Mouse (Mus musculus) bone marrow macrophage, adult 2 months (primary cell): ENCODE results near the gene Rasgrp2. TPM values are rescaled to one million over a fixed set of nuclear protein-coding genes. Genes with fewer than 3 reads are reported as not detected.

Experiments used
- H3K27ac ChIP-seq: 2 replicates; pipeline ENCODE4 v1.5.1; 2012; ENCODE audit warnings: low read depth, low read length; ENCODE audit not compliant: insufficient read depth
- H3K4me1 ChIP-seq: 2 replicates; pipeline ENCODE4 v1.6.1; 2012; ENCODE audit warnings: low read length; ENCODE audit not compliant: control insufficient read depth, insufficient read depth
- H3K4me3 ChIP-seq: 2 replicates; pipeline ENCODE4 v1.5.1; 2012; ENCODE audit warnings: mild to moderate bottlenecking, low read length, moderate library complexity; ENCODE audit not compliant: insufficient read depth
- CTCF ChIP-seq: IDR thresholded peaks from 2 replicates; pipeline ENCODE4 v1.5.1; 2012; ENCODE audit warnings: low read depth, mild to moderate bottlenecking, low read length, moderate library complexity
- POLR2A ChIP-seq: IDR thresholded peaks from 2 replicates; pipeline ENCODE4 v1.6.1; 2012; ENCODE audit warnings: mild to moderate bottlenecking, low read depth, low read length, borderline replicate concordance
- polyA plus RNA-seq: library from polyadenylated mRNA; stranded (reverse); fragments of >200 nt; gene quantifications from 2 replicates; pipeline ENCODE4 v1.2.4, GENCODE M21; 2012; ENCODE audit not compliant: missing spikeins, insufficient read depth, insufficient read length

The Rasgrp2 gene
- polyA plus RNA-seq, 1 experiment, result 7.7 TPM

- no peak for TF ChIP-seq POLR2A
- no peak for TF ChIP-seq CTCF
- Histone ChIP-seq H3K27ac (no peak overlapping the region), H3K4me1 (no peaks in the 10 kb centered on the region), H3K4me3 (no peak overlapping the region)
Measured at GRCm38 (mm10) chr19:6418984-6419692, 20.0 kb downstream of the Rasgrp2 start.

DNA sequence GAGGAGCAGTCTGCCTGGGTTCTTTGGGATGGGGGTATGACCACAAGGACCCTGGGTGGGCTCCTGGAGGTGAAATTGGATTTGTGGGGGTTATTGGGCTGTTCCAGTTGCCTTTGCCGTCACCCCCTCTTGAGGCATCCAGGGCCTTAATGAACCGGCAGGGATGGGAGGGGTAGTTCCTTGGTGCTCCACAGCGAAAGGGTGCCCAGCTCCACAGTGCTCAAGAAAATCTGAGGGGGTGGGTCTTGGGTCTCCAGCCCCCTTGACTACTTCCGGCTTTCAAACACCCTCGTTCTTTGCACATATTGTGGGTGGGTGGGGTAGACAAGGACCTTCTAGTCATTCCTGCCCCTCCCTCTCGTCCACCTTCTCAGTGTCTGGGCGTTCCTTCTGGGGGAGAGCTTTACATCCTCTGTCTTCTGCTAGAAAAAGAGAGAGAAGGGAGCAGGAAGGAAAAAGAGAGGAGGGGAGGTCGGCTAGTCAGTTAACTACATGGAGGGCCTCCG lies 20.7 kb downstream of the Rasgrp2 start:
- Histone ChIP-seq H3K4me1 (no peaks in the 10 kb centered on the region), H3K4me3 (no peak overlapping the region), H3K27ac (no peak overlapping the region)
- TF ChIP-seq CTCF, result no peak
- TF ChIP-seq POLR2A, result no peak

DNA sequence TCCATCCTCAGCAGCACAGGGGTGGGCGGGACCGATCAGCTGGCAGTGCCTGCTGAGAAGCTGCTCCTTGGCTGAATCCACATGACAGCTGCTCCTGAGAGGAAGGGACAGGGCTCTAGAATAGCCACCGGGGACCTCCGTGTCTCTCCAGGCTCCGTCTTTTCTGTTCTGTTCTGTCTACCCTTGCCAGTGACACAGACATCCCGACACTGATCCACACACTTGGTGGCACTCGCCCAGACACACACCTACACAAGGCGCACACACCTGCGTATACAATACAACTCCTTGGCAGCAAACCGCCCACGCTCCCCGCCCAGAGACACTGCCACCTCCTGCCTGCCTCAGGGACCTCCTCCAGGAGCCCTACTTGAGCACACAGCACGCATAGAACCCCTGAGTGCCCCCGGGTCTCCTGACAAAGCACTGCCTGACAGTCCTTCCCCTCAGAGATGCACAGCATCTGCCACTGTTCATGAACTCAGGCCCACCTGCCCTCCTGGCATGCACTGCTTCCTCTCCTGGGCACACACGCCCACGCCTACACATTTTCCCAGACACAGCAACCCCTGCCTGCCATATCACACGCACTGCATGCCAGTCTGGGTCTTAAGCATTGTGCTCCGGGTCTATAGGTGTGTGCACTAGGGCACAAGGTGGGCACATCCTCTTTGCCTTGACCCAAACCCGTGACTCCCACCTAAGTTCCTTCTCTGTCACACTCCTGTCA lies 21.5 kb downstream of the Rasgrp2 start:
- TF ChIP-seq POLR2A, result no peak
- TF ChIP-seq CTCF, result no peak
- H3K4me3 ChIP-seq, result no peak overlapping the region

DNA sequence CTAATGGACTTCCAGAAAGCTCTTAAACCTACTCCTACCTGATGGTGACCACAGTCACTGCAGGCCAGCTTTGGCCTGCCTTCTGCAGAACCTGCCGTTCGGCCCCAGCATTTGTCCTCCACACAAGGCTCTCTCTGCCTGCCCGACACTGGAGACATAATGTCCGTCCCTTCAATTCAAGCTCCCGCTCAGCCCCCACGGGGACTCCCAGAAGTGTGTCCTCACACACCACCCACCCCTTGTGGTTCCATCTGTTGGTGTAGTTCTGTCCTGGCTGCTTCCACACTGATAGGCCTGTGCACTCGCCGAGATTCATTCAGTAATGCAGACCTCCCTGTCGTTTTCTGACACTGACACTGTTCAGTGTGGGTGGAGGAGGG lies 22.1 kb downstream of the Rasgrp2 start:
- Histone ChIP-seq H3K4me3 (no peak overlapping the region), H3K27ac (no peak overlapping the region), H3K4me1 (no peaks in the 10 kb centered on the region)
- TF ChIP-seq POLR2A (no peak), CTCF (no peak)

More for the DNA sequence above, 21.5 kb downstream of the Rasgrp2 start:
- Histone ChIP-seq H3K4me1 (no peaks in the 10 kb centered on the region), H3K27ac (no peak overlapping the region)

- TF ChIP-seq CTCF, result no peak
- no peak for TF ChIP-seq POLR2A
- H3K4me1 ChIP-seq, result no peaks in the 10 kb centered on the region
- H3K4me3 ChIP-seq, result no peak overlapping the region
- no peak overlapping the region for H3K27ac ChIP-seq
Measured at GRCm38 (mm10) chr19:6422014-6422413, 22.9 kb downstream of the Rasgrp2 start.

GRCm38 (mm10) chr19:6423241-6423640 lies 24.1 kb downstream of the Rasgrp2 start:
- H3K4me3 ChIP-seq, result no peak overlapping the region
- H3K27ac ChIP-seq, result no peak overlapping the region
- TF ChIP-seq POLR2A (no peak), CTCF (no peak)
- H3K4me1 ChIP-seq, result no peaks in the 10 kb centered on the region

- Histone ChIP-seq H3K27ac (no peak overlapping the region), H3K4me1 (no peaks in the 10 kb centered on the region), H3K4me3 (no peak overlapping the region)
- TF ChIP-seq CTCF, result no peak
- TF ChIP-seq POLR2A, result no peak
Measured at GRCm38 (mm10) chr19:6424137-6424881, 25.2 kb downstream of the Rasgrp2 start.

DNA sequence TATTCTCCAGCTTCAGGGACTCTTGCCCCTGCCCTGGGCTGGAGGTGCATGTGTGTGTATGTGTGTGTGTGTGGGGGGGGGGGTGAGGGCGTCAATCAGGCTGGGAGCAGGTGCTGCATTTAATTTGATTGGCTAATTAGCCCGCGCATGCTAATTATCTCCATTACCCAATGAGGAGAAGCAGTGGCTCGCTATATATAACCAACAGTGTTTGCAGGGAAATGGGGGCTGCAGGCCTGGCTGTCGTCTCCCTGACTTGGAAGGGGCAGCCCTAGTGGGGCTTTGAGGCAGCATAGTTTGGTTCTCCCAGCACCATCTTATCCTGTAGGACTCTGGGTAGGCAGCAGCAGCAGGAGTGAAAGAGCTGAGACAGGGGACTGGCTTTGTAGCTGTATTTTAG lies 26.5 kb downstream of the Rasgrp2 start:
- TF ChIP-seq POLR2A, result no peak
- no peak for TF ChIP-seq CTCF
- no peak overlapping the region for H3K4me3 ChIP-seq
- no peaks in the 10 kb centered on the region for H3K4me1 ChIP-seq
- H3K27ac ChIP-seq, result no peak overlapping the region

GRCm38 (mm10) chr19:6426703-6427500 lies 27.8 kb downstream of the Rasgrp2 start:
- H3K4me3 ChIP-seq, result no peak overlapping the region
- TF ChIP-seq POLR2A (no peak), CTCF (no peak)

More at GRCm38 (mm10) chr19:6426703-6427500, 27.8 kb downstream of the Rasgrp2 start:
- H3K27ac ChIP-seq, result no peak overlapping the region
- H3K4me1 ChIP-seq, result no peaks in the 10 kb centered on the region
